Comparison of ENCODE assay signal across 24 mouse cellular contexts in the genomic region with DNA sequence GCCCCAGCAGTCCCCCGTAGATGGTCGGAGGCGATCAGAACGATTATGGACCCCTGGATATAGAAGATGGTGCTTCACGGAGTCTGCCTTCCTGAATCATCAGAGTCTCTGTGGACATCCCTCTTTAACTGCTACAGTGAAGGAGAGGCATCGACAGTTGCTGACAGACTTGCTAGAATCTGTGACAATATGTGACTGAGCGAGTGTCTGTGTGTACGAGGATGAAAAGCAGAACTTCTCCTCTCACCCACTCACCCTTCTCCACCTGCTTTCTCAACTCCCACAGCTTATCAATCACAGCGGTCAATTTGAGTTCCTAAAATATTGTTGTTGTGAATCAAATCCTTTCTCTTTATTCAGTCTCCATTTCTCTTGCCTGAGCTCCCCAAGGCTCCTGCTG.
DNase-seq lines count a peak whose midpoint lies in the region; ATAC-seq and TF ChIP-seq lines count a peak whose summit lies in the region.
"Had no signal": no experiment of that assay in that cellular context is flagged by ENCODE, and none has a peak within 500 bp of the region (broad histone marks: within the 10 kb centered on the region; RNA-seq: fewer than 3 reads in every experiment).

No protein-coding gene starts in this region.

- H3K4me2 ChIP-seq in liver, embryonic 12.5 days: no peak overlapping the region
- H3K4me2 ChIP-seq: intestine, embryonic 15.5 days; limb, embryonic 12.5 days; liver, embryonic 13.5 days; lung, embryonic 14.5 days had no signal

- H3K9ac ChIP-seq in liver, embryonic 12.5 days: no peak overlapping the region
- H3K9ac ChIP-seq: intestine, embryonic 15.5 days; limb, embryonic 12.5 days; liver, embryonic 13.5 days; lung, embryonic 14.5 days had no signal

- H3K4me3 ChIP-seq in left cerebral cortex, adult 2 months: no peak overlapping the region
- H3K4me3 ChIP-seq in liver, embryonic 12.5 days: no peak overlapping the region
- H3K4me3 ChIP-seq: heart, embryonic 10.5 days; intestine, embryonic 15.5 days; limb, embryonic 12.5 days; liver, embryonic 13.5 days had no signal

- TF ChIP-seq CTCF in left cerebral cortex, adult 2 months (IDR thresholded peaks at IDR 0.05): no peak
- no peak for TF ChIP-seq CTCF in brain, embryonic 14.5 days (IDR thresholded peaks at IDR 0.05; ENCODE audit: borderline replicate concordance, extremely low read depth, insufficient read depth, insufficient read length)

- H3K4me1 ChIP-seq in liver, embryonic 12.5 days: no peaks in the 10 kb centered on the region
- H3K4me1 ChIP-seq: heart, embryonic 10.5 days; intestine, embryonic 15.5 days; limb, embryonic 12.5 days; liver, embryonic 13.5 days had no signal

- 0 out of 2 replicates have a peak, but pooled peaks cover 2% of the 10 kb centered on the region for H3K9me3 ChIP-seq in liver, embryonic 12.5 days (replicated peaks)
- H3K9me3 ChIP-seq: heart, embryonic 10.5 days; intestine, embryonic 15.5 days; limb, embryonic 12.5 days; liver, embryonic 13.5 days had no signal

- no peaks in the 10 kb centered on the region for H3K27me3 ChIP-seq in liver, embryonic 12.5 days (replicated peaks)
- H3K27me3 ChIP-seq: intestine, embryonic 15.5 days; limb, embryonic 12.5 days; liver, embryonic 13.5 days; Patski had no signal

- no peak overlapping the region for H3K27ac ChIP-seq in left cerebral cortex, adult 2 months
- no peak overlapping the region for H3K27ac ChIP-seq in liver, embryonic 12.5 days
- H3K27ac ChIP-seq: heart, embryonic 10.5 days; intestine, embryonic 15.5 days; limb, embryonic 12.5 days; liver, embryonic 13.5 days had no signal

- WGBS in liver, embryonic 12.5 days (ENCODE audit: insufficient replicate concordance): 69% methylated on average over 9 of the region's 9 CpGs

- ATAC-seq in frontal cortex, adult (ENCODE audit: low TSS enrichment): peak; percentile 55; the same call in 1 of the 2 replicates
- no peak for ATAC-seq in liver, embryonic 12.5 days
- ATAC-seq: CD4-positive, CD25-positive, alpha-beta regulatory T cell, adult 4 months; intestine, embryonic 15.5 days; Patski had no signal

- no peak for TF ChIP-seq POLR2A in brain, embryonic 14.5 days (IDR thresholded peaks at IDR 0.05; ENCODE audit: borderline replicate concordance, extremely low read depth, insufficient read depth, insufficient read length, poor library complexity, severe bottlenecking)

- H3K36me3 ChIP-seq in liver, embryonic 12.5 days: no peaks in the 10 kb centered on the region
- H3K36me3 ChIP-seq: heart, embryonic 10.5 days; intestine, embryonic 15.5 days; limb, embryonic 12.5 days; liver, embryonic 13.5 days had no signal

- intact Hi-C loops in left cerebral cortex, adult 2 months (cut with DNase I): no loop called here

- DNase-seq in frontal cortex, postnatal 14 days (ENCODE audit: low spot score in 2 of 2): no peak
- peak; percentile 3 to 16 for DNase-seq in left cerebral cortex, adult 9 months (ENCODE audit: low spot score in 2 of 2)
- DNase-seq in left cerebral cortex, adult 2 months (ENCODE audit: extremely low spot score in 1 of 2, low spot score in 2 of 2): no peak
- DNase-seq in brain, embryonic 14.5 days (ENCODE audit: low read depth): peak; percentile 9
- DNase-seq in layer of hippocampus, postnatal 36 days: peak; percentile 53 to 56
- DNase-seq in adipocyte (ENCODE audit: low spot score): no peak
- DNase-seq: adrenal gland, postnatal 10 days; cerebellum, adult 18-20 months; cerebellum, postnatal 25 days; embryo, embryonic 11 days; heart, postnatal 10 days; kidney, postnatal 4 days; liver, embryonic 13.5 days; lung, embryonic 14.5 days; lung, postnatal 36 days; spleen, adult 18-20 months; thymus, postnatal 36 days had no signal

Comparison
In these comparisons a context has a peak if more than half of its experiments do, and no peak if none do; other contexts are left out.
1. DNase-seq: peak in left cerebral cortex, adult 9 months (2 of 2), brain, embryonic 14.5 days (single experiment) and layer of hippocampus, postnatal 36 days (2 of 2); none in frontal cortex, postnatal 14 days (0 of 2), left cerebral cortex, adult 2 months (0 of 2) and adipocyte (single experiment).